In the genomic region with DNA sequence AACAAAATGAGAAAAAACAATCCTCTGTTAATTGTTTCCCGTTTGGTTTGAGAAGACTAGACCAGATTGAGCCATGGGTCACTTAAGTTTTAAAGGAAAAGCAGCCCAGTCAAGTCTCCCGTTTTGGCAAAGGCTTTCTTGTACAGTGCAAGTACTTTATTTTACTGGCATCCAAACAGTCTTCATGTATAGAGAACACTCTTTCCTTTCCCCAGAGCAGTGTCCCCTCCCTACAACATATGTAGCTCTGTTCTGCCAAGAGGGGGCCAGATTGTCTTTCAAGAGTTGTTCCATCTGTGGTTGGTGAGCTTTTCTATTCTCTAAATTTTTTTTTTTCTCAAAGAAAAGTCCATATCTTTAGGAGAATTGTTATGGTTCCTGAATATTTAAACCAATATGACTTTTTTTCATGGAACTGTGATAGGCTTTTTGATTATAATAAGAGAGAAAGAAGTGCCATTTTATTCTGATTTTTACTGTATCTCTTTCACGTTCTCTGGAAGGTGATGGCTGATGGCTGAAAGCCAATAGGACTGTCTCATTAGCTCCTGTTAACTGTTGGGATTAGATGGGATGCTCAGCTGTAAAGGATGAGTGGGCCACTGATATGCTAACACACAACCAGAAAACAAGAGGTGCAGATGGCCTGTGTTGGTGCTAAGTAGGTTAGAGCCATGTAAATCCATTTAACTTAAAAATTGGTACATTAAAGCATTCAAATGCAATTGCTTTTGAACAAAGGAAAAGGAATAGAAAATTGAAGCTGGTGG, we compare ENCODE assay signal across 16 mouse cellular contexts. TPM values are rescaled to one million over a fixed set of nuclear protein-coding genes. Genes with fewer than 3 reads are reported as not detected.
DNase-seq lines count a peak whose midpoint lies in the region; ATAC-seq lines count a peak whose summit lies in the region.
"Had no signal": no experiment of that assay in that cellular context is flagged by ENCODE, and none has a peak within 500 bp of the region (broad histone marks: within the 10 kb centered on the region; RNA-seq: fewer than 3 reads in every experiment).

No protein-coding gene starts in this region.

- ATAC-seq in intestine, embryonic 15.5 days = no peak

- WGBS in intestine, embryonic 15.5 days = 66% methylated on average over 3 of the region's 3 CpGs

- no peak overlapping the region for H3K9ac ChIP-seq in intestine, embryonic 15.5 days
- H3K9ac ChIP-seq: liver, embryonic 13.5 days had no signal

- no peaks in the 10 kb centered on the region for H3K9me3 ChIP-seq in intestine, embryonic 15.5 days
- H3K9me3 ChIP-seq: liver, embryonic 13.5 days had no signal

- no peak overlapping the region for H3K4me2 ChIP-seq in intestine, embryonic 15.5 days (replicated peaks)
- H3K4me2 ChIP-seq: liver, embryonic 13.5 days had no signal

- no peak overlapping the region for H3K4me3 ChIP-seq in intestine, embryonic 15.5 days (replicated peaks)
- H3K4me3 ChIP-seq: erythroblast, embryonic 14.5 days; liver, embryonic 13.5 days had no signal

- no peak overlapping the region for H3K27ac ChIP-seq in intestine, embryonic 15.5 days
- H3K27ac ChIP-seq: liver, embryonic 13.5 days had no signal

- no peaks in the 10 kb centered on the region for H3K27me3 ChIP-seq in intestine, embryonic 15.5 days (replicated peaks)
- H3K27me3 ChIP-seq: CH12.LX; liver, embryonic 13.5 days had no signal

- intact Hi-C loops in left cerebral cortex, postnatal 4 days (cut with DNase I) = no loop called here

- H3K36me3 ChIP-seq in intestine, embryonic 15.5 days = no peaks in the 10 kb centered on the region
- H3K36me3 ChIP-seq: liver, embryonic 13.5 days had no signal

- DNase-seq in left cerebral cortex, postnatal 4 days = peak; percentile 69
- DNase-seq in left cerebral cortex, adult 9 months (ENCODE audit: low spot score in 2 of 2) = no peak
- DNase-seq in cerebellum, adult 9-11 months = peak; percentile 70
- peak; percentile 73 for DNase-seq in layer of hippocampus, adult 9-11 months
- no peak for DNase-seq in urinary bladder, postnatal 36 days (ENCODE audit: low spot score in 2 of 2)
- no peak for DNase-seq in spleen, postnatal 4 days (ENCODE audit: low spot score in 2 of 2)
- DNase-seq: adrenal gland, postnatal 25 days; gastrocnemius, postnatal 25 days; heart, postnatal 14 days; kidney, adult 9 months; liver, embryonic 13.5 days; thymus, adult 18-20 months had no signal

- no peaks in the 10 kb centered on the region for H3K4me1 ChIP-seq in intestine, embryonic 15.5 days (replicated peaks)
- H3K4me1 ChIP-seq: liver, embryonic 13.5 days had no signal

RNA-seq across cellular contexts. Expression of a gene that starts 37.4 kb away (rescaled TPM):
- total RNA-seq in left cerebral cortex, postnatal 4 days (2021) = 100 to 1,000 TPM; 877 to 914 TPM
- polyA plus RNA-seq in intestine, embryonic 15.5 days (2015; fragmentation: Nextera tagmentation; extraction: Ambion mirVana) = 8.4 and 8.6 TPM in 2 replicates
- total RNA-seq: megakaryocyte progenitor cell, adult 5-6 weeks had no signal
- polyA plus RNA-seq: erythroblast, embryonic 14.5 days had no signal

Comparison
In these comparisons a context has a peak if more than half of its experiments do, and no peak if none do; other contexts are left out.
1. DNase-seq: peak in left cerebral cortex, postnatal 4 days (single experiment), cerebellum, adult 9-11 months (single experiment) and layer of hippocampus, adult 9-11 months (single experiment); none in left cerebral cortex, adult 9 months (0 of 2), urinary bladder, postnatal 36 days (0 of 2) and spleen, postnatal 4 days (0 of 2).